Mouse (Mus musculus) kidney, embryonic 14.5 days (tissue): Measurements from ENCODE around the gene Tmprss13. TPM values are rescaled to one million over a fixed set of nuclear protein-coding genes. Genes with fewer than 3 reads are reported as not detected.

Experiments
- ATAC-seq: fragments of 200-750 bp; cut with Nextera tagmentation; 2 replicates; pipeline ENCODE4 v1.8.0; 2017; ENCODE audit warnings: moderate number of reproducible peaks, mild to moderate bottlenecking, moderate TSS enrichment, moderate library complexity; ENCODE audit not compliant: low FRiP score, low TSS enrichment
- H3K27ac ChIP-seq: fragments of 300-500 bp; sonication (generic); 2 replicates; pipeline ENCODE4 v1.5.1; 2014; ENCODE audit warnings: low read depth, mild to moderate bottlenecking, low read length, moderate library complexity, mixed read lengths
- H3K27me3 ChIP-seq: fragments of 300-500 bp; sonication (generic); 2 replicates; pipeline ENCODE4 v1.6.1; 2014; ENCODE audit warnings: mild to moderate bottlenecking, low read length; ENCODE audit not compliant: control insufficient read depth, insufficient read depth
- H3K36me3 ChIP-seq: fragments of 300-500 bp; sonication (generic); 2 replicates; pipeline ENCODE4 v1.6.1; 2014; ENCODE audit warnings: low read length, mixed read lengths; ENCODE audit not compliant: control insufficient read depth, insufficient read depth
- H3K4me1 ChIP-seq: fragments of 300-500 bp; sonication (generic); 2 replicates; pipeline ENCODE4 v1.6.1; 2014; ENCODE audit warnings: low read length, mixed read lengths; ENCODE audit not compliant: control insufficient read depth, insufficient read depth
- H3K4me2 ChIP-seq: fragments of 300-500 bp; sonication (generic); replicated peaks from 2 replicates; pipeline ENCODE4 v1.6.1; 2014; ENCODE audit warnings: low read depth, mild to moderate bottlenecking, low read length
- H3K4me3 ChIP-seq: fragments of 300-500 bp; sonication (generic); 2 replicates; pipeline ENCODE4 v1.5.1; 2014; ENCODE audit warnings: mild to moderate bottlenecking, low read length
- H3K9ac ChIP-seq: fragments of 300-500 bp; sonication (generic); 2 replicates; pipeline ENCODE4 v1.6.1; 2014; ENCODE audit warnings: low read depth, mild to moderate bottlenecking, low read length, moderate library complexity
- H3K9me3 ChIP-seq: fragments of 300-500 bp; sonication (generic); 2 replicates; pipeline ENCODE4 v1.6.1; 2016; ENCODE audit warnings: low read length; ENCODE audit not compliant: control insufficient read depth
- WGBS: fragments of 180-500 bp; shearing (Covaris S2); extraction: QIAGEN DNeasy Blood & Tissue Kit; methylation state at CpG from one replicate; pipeline ENCODE4 v1.1.7; 2014; 5-methylcytosine and 5-hydroxymethylcytosine counted together
- polyA plus RNA-seq: library from polyadenylated mRNA; unstranded; fragments of >200 nt; fragmentation: Nextera tagmentation; extraction: Ambion mirVana; gene quantifications from 2 replicates; pipeline ENCODE4 v1.2.1, GENCODE M21; 2014

The Tmprss13 gene
- polyA plus RNA-seq = 0.06 and 0.08 TPM in 2 replicates

- Histone ChIP-seq H3K4me3 (no peak within 1 kb of the TSS), H3K4me1 (no peaks in the 10 kb centered on the region), H3K27me3 (peaks cover 4% of the 10 kb centered on the region; the same call in 1 of the 2 replicates), H3K36me3 (no peaks in the 10 kb centered on the region), H3K27ac (no peak within 1 kb of the TSS), H3K9me3 (no peaks in the 10 kb centered on the region), H3K9ac (no peak within 1 kb of the TSS), H3K4me2 (no peak within 1 kb of the TSS)
- ATAC-seq = no peak
- WGBS = 28% methylated on average over 14 of the region's 14 CpGs
Observed at GRCm38 (mm10) chr9:45318855-45319254, at the start of gene Tmprss13. Tmprss13 (plus strand) TSS chr9:45319100.

- Histone ChIP-seq H3K4me1 (no peaks in the 10 kb centered on the region), H3K4me2 (no peak overlapping the region), H3K9ac (no peak overlapping the region), H3K36me3 (no peaks in the 10 kb centered on the region), H3K9me3 (no peaks in the 10 kb centered on the region), H3K4me3 (no peak overlapping the region), H3K27me3 (peaks cover 21% of the 10 kb centered on the region; the same call in 1 of the 2 replicates), H3K27ac (no peak overlapping the region)
- no peak for ATAC-seq
- 53% methylated on average over 5 of the region's 5 CpGs for WGBS
Observed at GRCm38 (mm10) chr9:45272213-45272612, 46.7 kb upstream of the Tmprss13 start.

GRCm38 (mm10) chr9:45274218-45274617 is 44.7 kb upstream of the Tmprss13 start:
- H3K36me3 ChIP-seq = no peaks in the 10 kb centered on the region
- no peak overlapping the region for H3K9ac ChIP-seq
- no peak for ATAC-seq
- H3K4me1 ChIP-seq = no peaks in the 10 kb centered on the region
- WGBS = 75% methylated on average over 4 of the region's 4 CpGs
- H3K27ac ChIP-seq = no peak overlapping the region
- H3K27me3 ChIP-seq = peaks cover 5% of the 10 kb centered on the region; the same call in 1 of the 2 replicates
- no peak overlapping the region for H3K4me2 ChIP-seq
- H3K4me3 ChIP-seq = no peak overlapping the region
- no peaks in the 10 kb centered on the region for H3K9me3 ChIP-seq

- H3K4me1 ChIP-seq = no peaks in the 10 kb centered on the region
- WGBS = 92% methylated on average over 2 of the region's 2 CpGs
- no peak overlapping the region for H3K27ac ChIP-seq
- no peak overlapping the region for H3K4me3 ChIP-seq
- no peak overlapping the region for H3K4me2 ChIP-seq
- no peaks in the 10 kb centered on the region for H3K9me3 ChIP-seq
- peaks cover 3% of the 10 kb centered on the region; the same call in 1 of the 2 replicates for H3K27me3 ChIP-seq
- H3K36me3 ChIP-seq = no peaks in the 10 kb centered on the region
- ATAC-seq = no peak
- no peak overlapping the region for H3K9ac ChIP-seq
Observed at GRCm38 (mm10) chr9:45274635-45275034, 44.3 kb upstream of the Tmprss13 start.

- Histone ChIP-seq H3K36me3 (no peaks in the 10 kb centered on the region), H3K9me3 (no peaks in the 10 kb centered on the region), H3K27me3 (no peaks in the 10 kb centered on the region), H3K4me1 (no peaks in the 10 kb centered on the region), H3K4me2 (no peak overlapping the region), H3K9ac (no peak overlapping the region), H3K27ac (no peak overlapping the region), H3K4me3 (no peak overlapping the region)
- 64% methylated on average over 3 of the region's 3 CpGs for WGBS
- no peak for ATAC-seq
Observed at GRCm38 (mm10) chr9:45280059-45280458, 38.8 kb upstream of the Tmprss13 start.

GRCm38 (mm10) chr9:45280891-45281290 is 38.0 kb upstream of the Tmprss13 start:
- Histone ChIP-seq H3K4me2 (no peak overlapping the region), H3K4me1 (no peaks in the 10 kb centered on the region), H3K4me3 (no peak overlapping the region), H3K27me3 (no peaks in the 10 kb centered on the region), H3K9me3 (no peaks in the 10 kb centered on the region), H3K9ac (no peak overlapping the region), H3K27ac (no peak overlapping the region), H3K36me3 (no peaks in the 10 kb centered on the region)
- 78% methylated on average over 3 of the region's 3 CpGs for WGBS
- no peak for ATAC-seq

- H3K4me1 ChIP-seq = no peaks in the 10 kb centered on the region
- 87% methylated on average over 5 of the region's 5 CpGs for WGBS
- H3K9ac ChIP-seq = no peak overlapping the region
- no peaks in the 10 kb centered on the region for H3K27me3 ChIP-seq
- no peaks in the 10 kb centered on the region for H3K36me3 ChIP-seq
- no peaks in the 10 kb centered on the region for H3K9me3 ChIP-seq
- no peak overlapping the region for H3K4me3 ChIP-seq
- no peak overlapping the region for H3K4me2 ChIP-seq
- H3K27ac ChIP-seq = no peak overlapping the region
- ATAC-seq = no peak
Observed at GRCm38 (mm10) chr9:45282466-45282865, 36.4 kb upstream of the Tmprss13 start.

GRCm38 (mm10) chr9:45291481-45292168 is 27.3 kb upstream of the Tmprss13 start:
- H3K27me3 ChIP-seq = no peaks in the 10 kb centered on the region
- no peaks in the 10 kb centered on the region for H3K9me3 ChIP-seq
- no peak for ATAC-seq
- H3K36me3 ChIP-seq = no peaks in the 10 kb centered on the region
- H3K9ac ChIP-seq = no peak overlapping the region
- 86% methylated on average over 11 of the region's 11 CpGs for WGBS
- no peak overlapping the region for H3K27ac ChIP-seq
- no peak overlapping the region for H3K4me3 ChIP-seq
- no peak overlapping the region for H3K4me2 ChIP-seq
- H3K4me1 ChIP-seq = no peaks in the 10 kb centered on the region

- 57% methylated on average over 10 of the region's 10 CpGs for WGBS
- no peak for ATAC-seq
- no peaks in the 10 kb centered on the region for H3K27me3 ChIP-seq
Observed at GRCm38 (mm10) chr9:45294210-45295011, 24.5 kb upstream of the Tmprss13 start.

More at GRCm38 (mm10) chr9:45294210-45295011, 24.5 kb upstream of the Tmprss13 start:
- H3K27ac ChIP-seq = no peak overlapping the region
- no peaks in the 10 kb centered on the region for H3K36me3 ChIP-seq
- H3K4me2 ChIP-seq = no peak overlapping the region
- H3K9ac ChIP-seq = no peak overlapping the region
- no peak overlapping the region for H3K4me3 ChIP-seq
- H3K4me1 ChIP-seq = no peaks in the 10 kb centered on the region
- H3K9me3 ChIP-seq = no peaks in the 10 kb centered on the region
